Mouse (Mus musculus) erythroblast, embryonic 14.5 days (primary cell): Measurements from ENCODE around the gene Hbs1l. TPM values are rescaled to one million over a fixed set of nuclear protein-coding genes. Genes with fewer than 3 reads are reported as not detected.

Source experiments
- H3K27me3 ChIP-seq: 2 replicates; pipeline ENCODE4 v1.6.1; 2012; ENCODE audit warnings: inconsistent platforms; ENCODE audit not compliant: control insufficient read depth
- H3K36me3 ChIP-seq: 2 replicates; pipeline ENCODE4 v1.6.1; 2012; ENCODE audit warnings: mild to moderate bottlenecking, inconsistent platforms; ENCODE audit not compliant: control insufficient read depth
- H3K4me1 ChIP-seq: 2 replicates; pipeline ENCODE4 v1.6.1; 2012; ENCODE audit warnings: inconsistent platforms; ENCODE audit not compliant: control insufficient read depth
- H3K4me3 ChIP-seq: replicated peaks from 2 replicates; pipeline ENCODE3; 2012; ENCODE audit warnings: moderate library complexity, mild to moderate bottlenecking, inconsistent platforms
- H3K9me3 ChIP-seq: 2 replicates; pipeline ENCODE4 v1.6.1; 2012; ENCODE audit warnings: low read length, inconsistent platforms, mixed read lengths; ENCODE audit not compliant: control insufficient read depth
- GATA1 ChIP-seq: IDR thresholded peaks from 2 replicates; pipeline ENCODE4 v1.6.1; 2012; ENCODE audit warnings: low read length, inconsistent platforms, mixed read lengths
- TAL1 ChIP-seq: IDR thresholded peaks from 3 replicates; pipeline ENCODE4 v1.6.1; 2012; ENCODE audit warnings: low read length, inconsistent platforms, mixed read lengths
- polyA plus RNA-seq: library from polyadenylated mRNA; stranded (reverse); fragments of >175 nt; gene quantifications from 2 replicates; pipeline ENCODE4 v1.2.3, GENCODE M21; 2012

Gene Hbs1l
- polyA plus RNA-seq, 1 experiment, result 4.3 TPM

- peaks cover 2% of the 10 kb centered on the region; the same call in 1 of the 2 replicates for H3K36me3 ChIP-seq
- H3K27me3 ChIP-seq, result no peaks in the 10 kb centered on the region
- no peak for TF ChIP-seq GATA1
- no peak for TF ChIP-seq TAL1
- no peaks in the 10 kb centered on the region for H3K9me3 ChIP-seq
- H3K4me3 ChIP-seq, result no peak overlapping the region
- H3K4me1 ChIP-seq, result peaks cover 88% of the 10 kb centered on the region
Observed at GRCm38 (mm10) chr10:21267452-21267851, 28.3 kb upstream of the Hbs1l start.

- Histone ChIP-seq H3K4me1 (peaks cover 88% of the 10 kb centered on the region), H3K27me3 (no peaks in the 10 kb centered on the region), H3K36me3 (peaks cover 2% of the 10 kb centered on the region; the same call in 1 of the 2 replicates), H3K4me3 (peak overlapping the region; percentile 8), H3K9me3 (no peaks in the 10 kb centered on the region)
- TF ChIP-seq TAL1 (peak; percentile 90), GATA1 (peak; percentile 95)
Observed at GRCm38 (mm10) chr10:21268786-21269410, 26.9 kb upstream of the Hbs1l start.

GRCm38 (mm10) chr10:21269920-21270319 lies 25.9 kb upstream of the Hbs1l start:
- TF ChIP-seq TAL1 (no peak), GATA1 (no peak)
- Histone ChIP-seq H3K36me3 (peaks cover 2% of the 10 kb centered on the region; the same call in 1 of the 2 replicates), H3K4me3 (no peak overlapping the region), H3K27me3 (no peaks in the 10 kb centered on the region), H3K4me1 (peaks cover 87% of the 10 kb centered on the region), H3K9me3 (no peaks in the 10 kb centered on the region)

GRCm38 (mm10) chr10:21270905-21271304 lies 24.9 kb upstream of the Hbs1l start:
- Histone ChIP-seq H3K4me3 (no peak overlapping the region), H3K36me3 (peaks cover 2% of the 10 kb centered on the region; the same call in 1 of the 2 replicates), H3K9me3 (no peaks in the 10 kb centered on the region), H3K4me1 (peaks cover 78% of the 10 kb centered on the region), H3K27me3 (no peaks in the 10 kb centered on the region)
- TF ChIP-seq TAL1, result no peak
- no peak for TF ChIP-seq GATA1

- H3K36me3 ChIP-seq, result peaks cover 2% of the 10 kb centered on the region; the same call in 1 of the 2 replicates
- TF ChIP-seq GATA1 (no peak), TAL1 (no peak)
- no peaks in the 10 kb centered on the region for H3K9me3 ChIP-seq
- H3K4me1 ChIP-seq, result peaks cover 75% of the 10 kb centered on the region
- no peak overlapping the region for H3K4me3 ChIP-seq
- no peaks in the 10 kb centered on the region for H3K27me3 ChIP-seq
Observed at GRCm38 (mm10) chr10:21271310-21271709, 24.5 kb upstream of the Hbs1l start.

- Histone ChIP-seq H3K4me3 (no peak overlapping the region), H3K9me3 (no peaks in the 10 kb centered on the region), H3K4me1 (peaks cover 71% of the 10 kb centered on the region), H3K27me3 (no peaks in the 10 kb centered on the region), H3K36me3 (peaks cover 2% of the 10 kb centered on the region; the same call in 1 of the 2 replicates)
- TF ChIP-seq TAL1 (no peak), GATA1 (no peak)
Observed at GRCm38 (mm10) chr10:21271785-21272184, 24.0 kb upstream of the Hbs1l start.

- Histone ChIP-seq H3K9me3 (no peaks in the 10 kb centered on the region), H3K27me3 (no peaks in the 10 kb centered on the region), H3K4me3 (no peak overlapping the region), H3K36me3 (no peaks in the 10 kb centered on the region), H3K4me1 (no peaks in the 10 kb centered on the region)
- TF ChIP-seq TAL1, result no peak
- no peak for TF ChIP-seq GATA1
Observed at GRCm38 (mm10) chr10:21287243-21288127, 8.3 kb upstream of the Hbs1l start.

- no peak for TF ChIP-seq GATA1
- TF ChIP-seq TAL1, result no peak
Observed at GRCm38 (mm10) chr10:21291228-21291627, 4.6 kb upstream of the Hbs1l start.

GRCm38 (mm10) chr10:21294217-21294616 lies 1.6 kb upstream of the Hbs1l start:
- TF ChIP-seq TAL1, result no peak
- TF ChIP-seq GATA1, result no peak
- peaks cover 23% of the 10 kb centered on the region for H3K36me3 ChIP-seq
- H3K4me3 ChIP-seq, result no peak overlapping the region
- H3K9me3 ChIP-seq, result no peaks in the 10 kb centered on the region
- peaks cover 32% of the 10 kb centered on the region for H3K4me1 ChIP-seq
- H3K27me3 ChIP-seq, result no peaks in the 10 kb centered on the region

More at GRCm38 (mm10) chr10:21291228-21291627, 4.6 kb upstream of the Hbs1l start:
- Histone ChIP-seq H3K27me3 (no peaks in the 10 kb centered on the region), H3K4me1 (peaks cover 15% of the 10 kb centered on the region), H3K36me3 (no peaks in the 10 kb centered on the region; the same call in 1 of the 2 replicates), H3K9me3 (no peaks in the 10 kb centered on the region), H3K4me3 (no peak overlapping the region)
